Mouse (Mus musculus): ENCODE measurements around the gene Lnpep. TPM values are rescaled to one million over a fixed set of nuclear protein-coding genes. Genes with fewer than 3 reads are reported as not detected.
A peak's percentile ranks its signal among the peaks of the same experiment; 100 is the strongest.
"Not testable (repeated sequence)": the region's sequence is repeated elsewhere in the genome, so short reads cannot be mapped to it uniquely, and the experiment has no call there.

Gene Lnpep
- 7.8 and 9.8 TPM in 2 replicates for polyA plus RNA-seq (2015; fragmentation: Nextera tagmentation; extraction: Ambion mirVana)

DNA sequence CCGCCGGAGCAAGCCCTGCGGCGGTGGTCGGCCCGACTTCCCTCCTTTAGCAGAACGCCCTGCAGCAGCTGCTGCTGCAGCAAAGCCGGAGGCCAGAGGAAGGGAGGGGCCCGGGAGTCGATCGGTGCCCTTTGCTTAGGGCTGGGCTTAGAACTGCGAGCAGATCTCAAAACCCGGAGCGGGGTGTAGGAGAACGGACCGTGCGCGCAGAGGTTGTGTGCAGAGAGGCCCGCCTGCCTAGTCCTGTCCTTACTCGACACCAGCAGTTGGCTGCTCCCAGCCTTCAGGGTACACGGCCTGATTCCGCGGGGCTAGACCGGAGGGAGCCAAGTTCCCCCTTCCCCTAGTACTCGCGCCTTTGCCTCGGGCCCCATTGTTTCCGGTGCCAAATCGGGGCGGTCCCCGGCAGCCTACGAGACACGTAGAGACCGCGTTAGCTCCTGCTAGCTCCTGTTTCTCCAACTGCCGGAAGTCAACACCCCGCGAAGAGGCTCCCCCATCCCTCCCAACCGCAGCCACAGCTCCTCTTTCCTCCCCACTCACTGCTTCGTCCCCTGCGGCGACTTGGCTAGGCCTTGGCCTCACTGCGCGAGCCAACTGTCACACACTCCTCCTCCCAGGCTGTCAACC, at the start of gene Lnpep:
Gene Lnpep, minus strand, starts transcription at position 94 of the 630 bp plus-strand sequence.
- Histone ChIP-seq H3K4me3 (ENCODE audit: low read length) (peak within 1 kb of the TSS; percentile 96), H3K4me1 (ENCODE audit: insufficient read depth, low read length) (peaks cover 18% of the 10 kb centered on the region), H3K27ac (ENCODE audit: low read length) (peak within 1 kb of the TSS; percentile 100), H3K27me3 (ENCODE audit: insufficient read depth, low read length) (no peaks in the 10 kb centered on the region), H3K4me2 (replicated peaks; ENCODE audit: low read depth, low read length) (peak within 1 kb of the TSS; percentile 68), H3K36me3 (ENCODE audit: insufficient read depth, low read length) (no peaks in the 10 kb centered on the region), H3K9me3 (ENCODE audit: low read length) (no peaks in the 10 kb centered on the region), H3K9ac (replicated peaks; ENCODE audit: low read length) (peak within 1 kb of the TSS; percentile 98)
- peak; percentile 96 for ATAC-seq (ENCODE audit: low FRiP score, low TSS enrichment)
- WGBS, result under 1% methylated on average over 43 of the region's 44 CpGs

DNA sequence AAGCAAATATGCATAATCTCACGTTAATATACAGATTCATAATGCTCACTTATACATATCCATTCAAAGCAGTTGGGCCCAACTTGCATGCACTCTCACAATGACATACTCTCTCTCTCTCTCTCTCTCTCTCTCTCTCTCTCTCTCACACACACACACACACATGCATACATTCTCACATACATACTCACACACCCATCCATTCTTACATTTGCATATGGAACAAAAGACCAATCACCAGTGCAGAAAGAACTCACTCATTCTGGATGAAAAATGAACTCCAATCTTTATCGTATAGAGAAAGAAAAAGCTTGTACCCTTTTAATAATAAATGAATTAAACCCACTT, 31.0 kb upstream of the Lnpep start:
- no peak overlapping the region for H3K4me3 ChIP-seq (ENCODE audit: low read length)
- no peak for ATAC-seq (ENCODE audit: low FRiP score, low TSS enrichment)
- H3K9me3 ChIP-seq (ENCODE audit: low read length), result no peaks in the 10 kb centered on the region
- no peaks in the 10 kb centered on the region for H3K36me3 ChIP-seq (ENCODE audit: insufficient read depth, low read length)
- no peaks in the 10 kb centered on the region for H3K4me1 ChIP-seq (ENCODE audit: insufficient read depth, low read length)
- WGBS, result 38% methylated on average over 2 of the region's 2 CpGs
- no peak overlapping the region for H3K27ac ChIP-seq (ENCODE audit: low read length)
- H3K27me3 ChIP-seq (ENCODE audit: insufficient read depth, low read length), result no peaks in the 10 kb centered on the region
- H3K4me2 ChIP-seq (replicated peaks; ENCODE audit: low read depth, low read length), result no peak overlapping the region
- H3K9ac ChIP-seq (replicated peaks; ENCODE audit: low read length), result no peak overlapping the region

DNA sequence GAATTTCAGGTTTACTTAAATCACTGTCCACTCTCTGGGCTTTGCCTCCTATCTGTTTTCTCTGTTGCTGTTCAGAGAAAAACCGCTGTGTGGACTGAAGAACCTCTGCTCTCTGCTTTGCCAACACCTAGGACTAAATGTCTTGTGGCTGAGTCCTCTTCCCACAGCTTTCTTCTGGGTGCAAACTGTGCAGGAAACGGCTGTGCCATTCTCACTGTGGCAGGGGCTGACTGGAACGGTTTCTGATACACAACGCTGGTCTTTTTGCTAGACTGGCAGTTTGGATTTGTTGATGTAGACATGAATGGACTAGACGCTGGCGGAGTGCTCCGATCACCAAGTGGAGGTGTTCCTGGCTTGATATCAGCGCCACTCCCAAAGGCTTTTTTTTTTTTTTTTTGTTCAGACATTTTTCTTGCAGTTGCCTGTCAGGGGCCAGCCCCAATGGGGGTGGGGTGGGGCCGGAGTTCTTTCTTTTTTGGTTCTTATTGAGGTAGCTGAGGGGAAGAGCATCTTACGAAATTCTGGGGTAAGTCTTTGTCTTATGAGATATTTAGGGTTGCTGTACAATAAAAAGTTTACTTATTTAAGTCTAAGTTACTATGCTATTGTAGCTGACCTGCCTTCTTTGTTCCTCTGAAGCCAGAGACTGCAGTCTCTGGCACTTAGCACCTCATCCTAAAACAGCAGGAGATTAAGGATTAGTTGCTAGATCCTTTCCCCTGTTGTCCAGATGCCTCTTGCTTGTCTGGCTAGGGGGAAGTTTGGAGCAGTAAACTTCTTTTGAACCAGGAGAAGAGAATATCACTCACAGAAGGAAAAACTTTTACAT, 30.4 kb upstream of the Lnpep start:
- Histone ChIP-seq H3K36me3 (ENCODE audit: insufficient read depth, low read length) (no peaks in the 10 kb centered on the region), H3K9ac (replicated peaks; ENCODE audit: low read length) (no peak overlapping the region), H3K27ac (ENCODE audit: low read length) (no peak overlapping the region), H3K4me3 (ENCODE audit: low read length) (no peak overlapping the region), H3K4me1 (ENCODE audit: insufficient read depth, low read length) (no peaks in the 10 kb centered on the region), H3K27me3 (ENCODE audit: insufficient read depth, low read length) (no peaks in the 10 kb centered on the region), H3K9me3 (ENCODE audit: low read length) (no peaks in the 10 kb centered on the region), H3K4me2 (replicated peaks; ENCODE audit: low read depth, low read length) (peak overlapping the region; percentile 18; the same call in 1 of the 2 replicates)
- WGBS, result 12% methylated on average over 10 of the region's 10 CpGs
- no peak for ATAC-seq (ENCODE audit: low FRiP score, low TSS enrichment)

DNA sequence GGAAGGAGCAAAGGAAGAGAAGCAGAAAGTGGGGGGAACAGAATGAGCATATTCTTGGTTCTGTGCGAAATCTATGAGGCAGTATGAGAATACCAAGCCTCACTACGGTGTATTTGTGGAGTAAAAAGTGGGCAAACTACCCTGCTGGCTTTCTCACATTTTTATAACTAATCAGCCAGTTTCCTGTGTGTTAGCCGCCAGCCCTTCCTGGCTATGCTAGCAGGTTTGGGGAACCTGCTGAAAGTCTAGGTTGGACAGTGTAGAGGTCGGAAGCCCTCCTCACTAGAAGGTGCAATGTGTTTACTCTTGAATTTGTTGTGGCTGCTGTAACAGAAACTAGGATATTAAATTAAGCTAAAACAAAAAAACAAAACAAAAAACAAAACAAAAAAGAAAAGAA, 27.7 kb upstream of the Lnpep start:
- WGBS, result 69% methylated on average over 4 of the region's 4 CpGs
- Histone ChIP-seq H3K36me3 (ENCODE audit: insufficient read depth, low read length) (no peaks in the 10 kb centered on the region), H3K4me1 (ENCODE audit: insufficient read depth, low read length) (no peaks in the 10 kb centered on the region), H3K4me2 (replicated peaks; ENCODE audit: low read depth, low read length) (no peak overlapping the region), H3K4me3 (ENCODE audit: low read length) (no peak overlapping the region), H3K27ac (ENCODE audit: low read length) (no peak overlapping the region), H3K27me3 (ENCODE audit: insufficient read depth, low read length) (no peaks in the 10 kb centered on the region), H3K9me3 (ENCODE audit: low read length) (no peaks in the 10 kb centered on the region), H3K9ac (replicated peaks; ENCODE audit: low read length) (no peak overlapping the region)
- ATAC-seq (ENCODE audit: low FRiP score, low TSS enrichment), result no peak

DNA sequence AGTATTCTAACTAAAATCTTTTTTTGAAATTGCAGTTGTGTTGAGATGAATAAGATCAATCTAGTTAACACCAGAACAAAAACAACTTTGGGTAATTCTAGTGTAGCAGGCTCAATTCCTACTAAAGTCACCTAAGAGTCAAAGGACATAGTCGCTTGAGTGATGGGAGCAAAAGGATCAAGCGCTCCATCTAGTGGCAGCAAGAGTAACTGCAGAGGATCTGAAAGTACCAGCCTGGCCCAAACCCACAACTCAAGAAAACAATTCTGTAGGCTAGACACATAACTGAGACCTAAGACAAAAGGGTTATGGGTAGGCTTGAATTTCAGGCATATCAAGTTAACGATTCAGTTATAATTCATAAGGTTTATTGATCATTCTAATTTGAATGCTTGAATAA, 20.9 kb upstream of the Lnpep start:
- Histone ChIP-seq H3K4me3 (ENCODE audit: low read length) (no peak overlapping the region), H3K27me3 (ENCODE audit: insufficient read depth, low read length) (no peaks in the 10 kb centered on the region), H3K36me3 (ENCODE audit: insufficient read depth, low read length) (no peaks in the 10 kb centered on the region), H3K4me2 (replicated peaks; ENCODE audit: low read depth, low read length) (no peak overlapping the region), H3K9ac (replicated peaks; ENCODE audit: low read length) (no peak overlapping the region), H3K27ac (ENCODE audit: low read length) (no peak overlapping the region), H3K4me1 (ENCODE audit: insufficient read depth, low read length) (no peaks in the 10 kb centered on the region), H3K9me3 (ENCODE audit: low read length) (no peaks in the 10 kb centered on the region)
- WGBS, result 2% methylated on average over 3 of the region's 3 CpGs
- ATAC-seq (ENCODE audit: low FRiP score, low TSS enrichment), result peak; percentile 54; the same call in 1 of the 2 replicates

DNA sequence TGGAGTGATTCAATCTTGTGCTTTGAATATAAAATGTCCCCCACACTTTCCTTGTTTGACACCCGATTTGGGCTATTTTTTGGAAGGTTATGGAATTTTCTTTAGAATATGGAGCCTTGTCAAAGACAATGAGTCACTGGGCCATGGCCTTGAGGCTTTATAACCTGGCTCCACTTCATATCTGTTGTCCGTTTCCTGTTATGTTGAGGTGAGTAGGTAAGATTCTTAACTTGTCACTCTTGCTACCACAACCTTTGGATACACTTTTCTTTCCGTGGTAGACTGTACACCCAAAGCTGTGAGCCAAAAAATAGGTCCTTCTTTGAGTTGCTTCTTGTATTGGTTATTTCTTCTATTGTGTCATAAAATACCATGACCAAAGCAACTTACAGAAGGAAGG, 12.5 kb upstream of the Lnpep start:
- ATAC-seq (ENCODE audit: low FRiP score, low TSS enrichment), result no peak
- Histone ChIP-seq H3K9me3 (ENCODE audit: low read length) (no peaks in the 10 kb centered on the region), H3K27ac (ENCODE audit: low read length) (no peak overlapping the region), H3K36me3 (ENCODE audit: insufficient read depth, low read length) (no peaks in the 10 kb centered on the region), H3K9ac (replicated peaks; ENCODE audit: low read length) (no peak overlapping the region), H3K4me2 (replicated peaks; ENCODE audit: low read depth, low read length) (no peak overlapping the region), H3K27me3 (ENCODE audit: insufficient read depth, low read length) (no peaks in the 10 kb centered on the region), H3K4me1 (ENCODE audit: insufficient read depth, low read length) (peaks cover 6% of the 10 kb centered on the region), H3K4me3 (ENCODE audit: low read length) (no peak overlapping the region)
- 86% methylated on average over 3 of the region's 3 CpGs for WGBS

DNA sequence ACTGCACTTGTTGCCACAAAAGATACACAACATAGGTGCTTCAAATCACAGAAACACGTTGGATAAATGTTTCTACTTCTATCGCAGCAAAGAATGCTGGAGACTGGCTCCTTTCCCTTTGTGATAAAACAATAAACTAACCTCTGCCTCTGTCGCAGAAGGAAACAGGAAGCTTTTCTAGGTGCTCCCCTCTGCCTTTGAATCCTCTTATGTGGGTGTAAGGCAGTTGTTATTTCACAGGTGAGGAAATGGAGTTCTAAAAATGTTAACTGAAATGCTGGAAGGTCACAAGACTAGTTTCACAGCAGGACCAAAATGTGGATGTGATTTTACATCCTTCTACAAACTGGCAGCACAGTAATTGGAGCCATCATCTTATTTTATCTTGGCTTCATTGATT, 11.3 kb upstream of the Lnpep start:
- H3K36me3 ChIP-seq (ENCODE audit: insufficient read depth, low read length), result no peaks in the 10 kb centered on the region
- ATAC-seq (ENCODE audit: low FRiP score, low TSS enrichment), result no peak

DNA sequence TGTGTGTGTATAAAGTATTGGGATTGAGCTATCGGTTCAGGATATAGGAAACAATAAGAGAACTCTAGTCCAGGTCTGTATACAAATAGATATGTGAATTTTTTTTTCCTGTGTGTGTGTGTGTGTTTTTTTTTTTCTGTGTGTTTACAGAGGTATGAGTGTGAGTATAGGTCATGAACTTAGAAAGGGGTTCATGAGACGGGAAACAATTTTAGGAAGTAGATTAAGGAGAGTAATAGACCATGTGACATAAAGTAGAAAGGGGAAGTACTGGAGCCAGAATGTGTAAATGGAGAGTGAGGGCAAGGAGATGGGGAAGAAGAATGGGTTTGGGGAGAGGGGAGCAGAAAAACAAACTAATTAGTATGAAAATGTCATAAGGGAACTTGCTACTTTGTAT, 9.2 kb upstream of the Lnpep start:
- Histone ChIP-seq H3K27ac (ENCODE audit: low read length) (no peak overlapping the region), H3K4me1 (ENCODE audit: insufficient read depth, low read length) (peaks cover 6% of the 10 kb centered on the region), H3K36me3 (ENCODE audit: insufficient read depth, low read length) (no peaks in the 10 kb centered on the region), H3K9me3 (ENCODE audit: low read length) (no peaks in the 10 kb centered on the region), H3K4me3 (ENCODE audit: low read length) (no peak overlapping the region), H3K27me3 (ENCODE audit: insufficient read depth, low read length) (no peaks in the 10 kb centered on the region), H3K4me2 (replicated peaks; ENCODE audit: low read depth, low read length) (no peak overlapping the region), H3K9ac (replicated peaks; ENCODE audit: low read length) (no peak overlapping the region)
- 72% methylated on average over 2 of the region's 2 CpGs for WGBS
- no peak for ATAC-seq (ENCODE audit: low FRiP score, low TSS enrichment)

More for the DNA sequence above, 11.3 kb upstream of the Lnpep start:
- no peaks in the 10 kb centered on the region for H3K27me3 ChIP-seq (ENCODE audit: insufficient read depth, low read length)
- H3K9ac ChIP-seq (replicated peaks; ENCODE audit: low read length), result no peak overlapping the region
- peaks cover 6% of the 10 kb centered on the region for H3K4me1 ChIP-seq (ENCODE audit: insufficient read depth, low read length)
- H3K27ac ChIP-seq (ENCODE audit: low read length), result no peak overlapping the region
- H3K4me3 ChIP-seq (ENCODE audit: low read length), result no peak overlapping the region
- 23% methylated on average over 3 of the region's 3 CpGs for WGBS
- no peak overlapping the region for H3K4me2 ChIP-seq (replicated peaks; ENCODE audit: low read depth, low read length)
- H3K9me3 ChIP-seq (ENCODE audit: low read length), result no peaks in the 10 kb centered on the region

DNA sequence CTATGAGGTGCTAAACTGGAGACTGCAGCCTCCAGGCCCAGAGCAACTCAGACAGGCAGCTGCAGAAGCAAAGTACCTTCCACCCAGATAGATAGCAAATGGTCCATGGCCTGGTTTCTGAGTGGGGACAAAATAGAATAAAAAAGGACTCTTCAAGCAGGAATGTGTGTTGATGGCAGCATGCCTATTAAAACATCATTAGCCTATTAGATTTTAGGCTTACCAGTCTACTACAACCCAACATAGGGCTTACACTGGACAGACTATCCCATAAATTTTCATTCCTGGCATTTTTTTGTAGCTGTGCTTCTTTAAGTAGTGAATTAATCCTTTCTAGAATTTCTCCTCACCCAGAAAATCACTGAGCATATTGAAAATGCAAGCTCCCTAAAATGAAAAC, 7.1 kb upstream of the Lnpep start:
- Histone ChIP-seq H3K36me3 (ENCODE audit: insufficient read depth, low read length) (no peaks in the 10 kb centered on the region), H3K4me1 (ENCODE audit: insufficient read depth, low read length) (peaks cover 6% of the 10 kb centered on the region), H3K4me3 (ENCODE audit: low read length) (no peak overlapping the region), H3K27me3 (ENCODE audit: insufficient read depth, low read length) (no peaks in the 10 kb centered on the region), H3K27ac (ENCODE audit: low read length) (no peak overlapping the region), H3K4me2 (replicated peaks; ENCODE audit: low read depth, low read length) (no peak overlapping the region), H3K9me3 (ENCODE audit: low read length) (no peaks in the 10 kb centered on the region), H3K9ac (replicated peaks; ENCODE audit: low read length) (no peak overlapping the region)
- no peak for ATAC-seq (ENCODE audit: low FRiP score, low TSS enrichment)

DNA sequence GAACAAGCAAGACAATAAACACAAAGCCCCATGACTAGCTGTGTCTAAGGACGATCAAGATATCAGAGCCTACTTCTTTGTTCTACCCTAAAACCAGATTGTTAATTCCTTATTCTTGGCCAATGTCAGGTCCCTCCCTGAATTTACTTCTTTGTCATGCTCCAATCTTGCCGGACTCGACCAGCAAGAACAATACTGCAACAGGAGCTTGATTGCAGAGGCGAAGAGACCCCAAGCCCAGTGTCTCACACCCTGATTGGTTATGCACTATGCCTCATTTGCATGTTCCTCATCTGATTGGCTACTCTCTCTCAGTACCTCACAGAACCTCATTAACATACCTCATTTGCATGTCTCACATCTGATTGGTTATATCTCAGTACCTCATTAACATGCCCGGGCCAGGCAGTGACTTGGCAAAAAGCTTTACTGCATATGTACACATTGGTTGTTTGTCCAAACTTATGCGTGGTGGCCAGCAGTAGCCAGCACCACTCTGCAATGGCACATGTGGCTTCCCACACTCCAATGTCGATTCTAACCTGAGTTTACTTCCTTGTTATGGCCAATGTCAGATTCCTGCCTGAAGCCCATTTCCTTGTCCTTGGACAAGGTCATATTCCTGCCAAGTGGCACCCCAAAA, 3.5 kb upstream of the Lnpep start:
- peaks cover 11% of the 10 kb centered on the region for H3K4me1 ChIP-seq (ENCODE audit: insufficient read depth, low read length)
- not testable (repeated sequence) for ATAC-seq (ENCODE audit: low FRiP score, low TSS enrichment); H3K36me3 ChIP-seq (ENCODE audit: insufficient read depth, low read length); H3K27ac ChIP-seq (ENCODE audit: low read length); H3K27me3 ChIP-seq (ENCODE audit: insufficient read depth, low read length); H3K4me3 ChIP-seq (ENCODE audit: low read length); H3K4me2 ChIP-seq (replicated peaks; ENCODE audit: low read depth, low read length); H3K9me3 ChIP-seq (ENCODE audit: low read length); H3K9ac ChIP-seq (replicated peaks; ENCODE audit: low read length)
- WGBS, result 93% methylated on average over 7 of the region's 7 CpGs
